Mouse (Mus musculus) thymus, postnatal 4 days (tissue): ENCODE results near the gene Col4a1.
A peak's percentile ranks its signal among the peaks of the same experiment; 100 is the strongest.

Source experiments
- DNase-seq: peaks from one replicate; pipeline ENCODE4 v3.0.0; 2021

Col4a1 gene

GRCm38 (mm10) chr8:11225577-11226434 is 86.8 kb downstream of the Col4a1 start:
- no peak for DNase-seq

- no peak for DNase-seq
Measured at GRCm38 (mm10) chr8:11224178-11224577, 88.4 kb downstream of the Col4a1 start.

- no peak for DNase-seq
Measured at GRCm38 (mm10) chr8:11221353-11221752, 91.3 kb downstream of the Col4a1 start.

GRCm38 (mm10) chr8:11219282-11219681 is 93.3 kb downstream of the Col4a1 start:
- no peak for DNase-seq

GRCm38 (mm10) chr8:11215231-11215630 is 97.4 kb downstream of the Col4a1 start:
- DNase-seq = peak; percentile 32

GRCm38 (mm10) chr8:11206509-11206908 is 106.1 kb downstream of the Col4a1 start:
- no peak for DNase-seq

GRCm38 (mm10) chr8:11205532-11205931 is 107.1 kb downstream of the Col4a1 start:
- DNase-seq = no peak

- no peak for DNase-seq
Measured at GRCm38 (mm10) chr8:11203260-11204110, 109.1 kb downstream of the Col4a1 start.

- no peak for DNase-seq
Measured at GRCm38 (mm10) chr8:11198650-11199049, 114.0 kb downstream of the Col4a1 start.

- no peak for DNase-seq
Measured at GRCm38 (mm10) chr8:11197988-11198387, 114.6 kb downstream of the Col4a1 start.

GRCm38 (mm10) chr8:11197261-11197660 is 115.4 kb downstream of the Col4a1 start:
- no peak for DNase-seq

- no peak for DNase-seq
Measured at GRCm38 (mm10) chr8:11192719-11193324, 119.8 kb downstream of the Col4a1 start.

- DNase-seq = peak; percentile 73
Measured at GRCm38 (mm10) chr8:11187581-11188271, 124.9 kb downstream of the Col4a1 start.

- no peak for DNase-seq
Measured at GRCm38 (mm10) chr8:11186456-11186855, 126.2 kb downstream of the Col4a1 start.

- DNase-seq = no peak
Measured at GRCm38 (mm10) chr8:11185672-11186071, 127.0 kb downstream of the Col4a1 start.

GRCm38 (mm10) chr8:11183611-11184031 is 129.0 kb downstream of the Col4a1 start:
- DNase-seq = no peak

- no peak for DNase-seq
Measured at GRCm38 (mm10) chr8:11182606-11183005, 130.0 kb downstream of the Col4a1 start.

GRCm38 (mm10) chr8:11182148-11182484 is 130.5 kb downstream of the Col4a1 start:
- DNase-seq = no peak

GRCm38 (mm10) chr8:11181420-11182147 is 131.0 kb downstream of the Col4a1 start:
- no peak for DNase-seq

GRCm38 (mm10) chr8:11179869-11180268 is 132.8 kb downstream of the Col4a1 start:
- no peak for DNase-seq

- DNase-seq = no peak
Measured at GRCm38 (mm10) chr8:11176393-11176792, 136.2 kb downstream of the Col4a1 start.
